Mouse (Mus musculus) E14TG2a.4 (cell line): ENCODE data around the gene Pou6f1.

Experiments
- H3K27me3 ChIP-seq: 2 replicates; pipeline ENCODE4 v1.6.1; 2014; ENCODE audit warnings: low read length, control low read depth; ENCODE audit not compliant: insufficient read depth
- H3K36me3 ChIP-seq: 2 replicates; pipeline ENCODE4 v1.6.1; 2014; ENCODE audit warnings: low read length, control low read depth; ENCODE audit not compliant: insufficient read depth
- H3K4me1 ChIP-seq: replicated peaks from 2 replicates; pipeline ENCODE4 v1.6.1; 2014; ENCODE audit warnings: low read depth, low read length, control low read depth
- H3K4me3 ChIP-seq: replicated peaks from 2 replicates; pipeline ENCODE4 v1.5.1; 2014; ENCODE audit warnings: mild to moderate bottlenecking, low read length
- H3K9me3 ChIP-seq: 2 replicates; pipeline ENCODE4 v1.6.1; 2014; ENCODE audit warnings: low read length, control low read depth
- CTCF ChIP-seq: conservative IDR thresholded peaks from 2 replicates; pipeline ENCODE4 v1.5.1; 2014; ENCODE audit warnings: low read length
- NANOG ChIP-seq: IDR thresholded peaks from 2 replicates; pipeline ENCODE4 v1.6.1; 2014; ENCODE audit warnings: borderline replicate concordance, low read length, mixed read lengths
- POU5F1 ChIP-seq: IDR thresholded peaks from 2 replicates; pipeline ENCODE4 v1.6.1; 2014; ENCODE audit warnings: low read length, borderline replicate concordance

Pou6f1 gene

GRCm38 (mm10) chr15:100635239-100635638 lies 35.5 kb upstream of the Pou6f1 start:
- Histone ChIP-seq H3K4me3 (peak overlapping the region; percentile 86), H3K9me3 (no peaks in the 10 kb centered on the region), H3K27me3 (no peaks in the 10 kb centered on the region), H3K36me3 (peaks cover 41% of the 10 kb centered on the region), H3K4me1 (peaks cover 85% of the 10 kb centered on the region)
- TF ChIP-seq POU5F1, result no peak
- TF ChIP-seq CTCF, result no peak
- TF ChIP-seq NANOG, result no peak

- peaks cover 89% of the 10 kb centered on the region for H3K4me1 ChIP-seq
- TF ChIP-seq NANOG, result no peak
- no peak for TF ChIP-seq POU5F1
- TF ChIP-seq CTCF, result no peak
- peak overlapping the region; percentile 61 for H3K4me3 ChIP-seq
- no peaks in the 10 kb centered on the region for H3K9me3 ChIP-seq
- peaks cover 47% of the 10 kb centered on the region for H3K36me3 ChIP-seq
- no peaks in the 10 kb centered on the region for H3K27me3 ChIP-seq
Observed at GRCm38 (mm10) chr15:100633341-100633740, 33.6 kb upstream of the Pou6f1 start.

- Histone ChIP-seq H3K4me1 (peaks cover 90% of the 10 kb centered on the region), H3K36me3 (peaks cover 47% of the 10 kb centered on the region), H3K4me3 (peak overlapping the region; percentile 61), H3K27me3 (no peaks in the 10 kb centered on the region), H3K9me3 (no peaks in the 10 kb centered on the region)
- TF ChIP-seq POU5F1 (no peak), NANOG (no peak)
Observed at GRCm38 (mm10) chr15:100632323-100632722, 32.5 kb upstream of the Pou6f1 start.

- Histone ChIP-seq H3K9me3 (no peaks in the 10 kb centered on the region), H3K4me1 (peaks cover 91% of the 10 kb centered on the region), H3K4me3 (peak overlapping the region; percentile 61), H3K27me3 (no peaks in the 10 kb centered on the region), H3K36me3 (peaks cover 47% of the 10 kb centered on the region)
- TF ChIP-seq POU5F1 (no peak), CTCF (no peak), NANOG (no peak)
Observed at GRCm38 (mm10) chr15:100631454-100632170, 31.8 kb upstream of the Pou6f1 start.

- H3K36me3 ChIP-seq, result peaks cover 62% of the 10 kb centered on the region
- TF ChIP-seq CTCF (no peak), POU5F1 (no peak), NANOG (0 out of 2 replicates have a peak, but pooled peaks have one; percentile 8)
- no peaks in the 10 kb centered on the region for H3K9me3 ChIP-seq
- no peaks in the 10 kb centered on the region for H3K27me3 ChIP-seq
- H3K4me1 ChIP-seq, result peaks cover 94% of the 10 kb centered on the region
- peak overlapping the region; percentile 20; the same call in 1 of the 2 replicates for H3K4me3 ChIP-seq
Observed at GRCm38 (mm10) chr15:100630126-100630525, 30.3 kb upstream of the Pou6f1 start.

GRCm38 (mm10) chr15:100628797-100629196 lies 29.0 kb upstream of the Pou6f1 start:
- no peaks in the 10 kb centered on the region for H3K27me3 ChIP-seq
- peaks cover 57% of the 10 kb centered on the region for H3K36me3 ChIP-seq
- TF ChIP-seq CTCF (no peak), NANOG (no peak), POU5F1 (no peak)
- H3K9me3 ChIP-seq, result no peaks in the 10 kb centered on the region
- peak overlapping the region; percentile 48 for H3K4me3 ChIP-seq
- peaks cover 95% of the 10 kb centered on the region for H3K4me1 ChIP-seq

- Histone ChIP-seq H3K9me3 (no peaks in the 10 kb centered on the region), H3K36me3 (peaks cover 57% of the 10 kb centered on the region), H3K27me3 (no peaks in the 10 kb centered on the region), H3K4me1 (peaks cover 95% of the 10 kb centered on the region), H3K4me3 (peak overlapping the region; percentile 62)
- no peak for TF ChIP-seq POU5F1
- TF ChIP-seq CTCF, result no peak
- TF ChIP-seq NANOG, result no peak
Observed at GRCm38 (mm10) chr15:100627774-100628370, 28.1 kb upstream of the Pou6f1 start.

- H3K4me3 ChIP-seq, result peak overlapping the region; percentile 62
- peaks cover 95% of the 10 kb centered on the region for H3K4me1 ChIP-seq
- peaks cover 57% of the 10 kb centered on the region for H3K36me3 ChIP-seq
- H3K9me3 ChIP-seq, result no peaks in the 10 kb centered on the region
- H3K27me3 ChIP-seq, result no peaks in the 10 kb centered on the region
- TF ChIP-seq POU5F1, result no peak
- TF ChIP-seq CTCF, result no peak
- no peak for TF ChIP-seq NANOG
Observed at GRCm38 (mm10) chr15:100627287-100627686, 27.5 kb upstream of the Pou6f1 start.

GRCm38 (mm10) chr15:100624435-100624834 lies 24.7 kb upstream of the Pou6f1 start:
- 0 out of 2 replicates have a peak overlapping the region, but pooled peaks have one; percentile 11 for H3K4me3 ChIP-seq
- TF ChIP-seq POU5F1 (no peak), CTCF (no peak), NANOG (no peak)
- no peaks in the 10 kb centered on the region for H3K9me3 ChIP-seq
- peaks cover 61% of the 10 kb centered on the region for H3K36me3 ChIP-seq
- H3K27me3 ChIP-seq, result no peaks in the 10 kb centered on the region
- peaks cover 88% of the 10 kb centered on the region for H3K4me1 ChIP-seq
